Comparison of ENCODE assay signal across 14 mouse cellular contexts in genomic region chr16:96727836-96728774, GRCm38 (mm10).
DNase-seq lines count a peak whose midpoint lies in the region; ATAC-seq lines count a peak whose summit lies in the region.
"Had no signal": no experiment of that assay in that cellular context is flagged by ENCODE, and none has a peak within 500 bp of the region (broad histone marks: within the 10 kb centered on the region; RNA-seq: fewer than 3 reads in every experiment).

No protein-coding gene starts in this region.

- no peaks in the 10 kb centered on the region for H3K36me3 ChIP-seq in forebrain, embryonic 14.5 days (ENCODE audit: control insufficient read depth, insufficient read depth, low read length)
- H3K36me3 ChIP-seq in forebrain, embryonic 11.5 days (ENCODE audit: control insufficient read depth, insufficient read depth, low read length), result no peaks in the 10 kb centered on the region
- no peaks in the 10 kb centered on the region for H3K36me3 ChIP-seq in hindbrain, embryonic 14.5 days (replicated peaks; ENCODE audit: control insufficient read depth, insufficient read depth)
- H3K36me3 ChIP-seq in neural tube, embryonic 12.5 days, result no peaks in the 10 kb centered on the region
- H3K36me3 ChIP-seq: G1E; lung, embryonic 15.5 days had no signal

- no peaks in the 10 kb centered on the region for H3K9me3 ChIP-seq in forebrain, embryonic 14.5 days (replicated peaks; ENCODE audit: control insufficient read depth, low read length)
- no peaks in the 10 kb centered on the region for H3K9me3 ChIP-seq in forebrain, embryonic 11.5 days (ENCODE audit: control insufficient read depth, low read length)
- H3K9me3 ChIP-seq in hindbrain, embryonic 14.5 days (ENCODE audit: control insufficient read depth, low read length), result no peaks in the 10 kb centered on the region
- no peaks in the 10 kb centered on the region for H3K9me3 ChIP-seq in neural tube, embryonic 12.5 days
- H3K9me3 ChIP-seq: lung, embryonic 15.5 days had no signal

- no peaks in the 10 kb centered on the region for H3K27me3 ChIP-seq in forebrain, embryonic 14.5 days (replicated peaks; ENCODE audit: control insufficient read depth, insufficient read depth, low read length)
- H3K27me3 ChIP-seq in forebrain, embryonic 11.5 days (ENCODE audit: control insufficient read depth, insufficient read depth, low read length), result no peaks in the 10 kb centered on the region; the same call in 1 of the 2 replicates
- no peaks in the 10 kb centered on the region for H3K27me3 ChIP-seq in hindbrain, embryonic 14.5 days (ENCODE audit: control insufficient read depth, insufficient read depth, low read length)
- no peaks in the 10 kb centered on the region for H3K27me3 ChIP-seq in neural tube, embryonic 12.5 days (replicated peaks)
- H3K27me3 ChIP-seq: lung, embryonic 15.5 days had no signal

- H3K27ac ChIP-seq in forebrain, embryonic 14.5 days (ENCODE audit: low read depth, low read length), result no peak overlapping the region
- H3K27ac ChIP-seq in forebrain, embryonic 11.5 days (ENCODE audit: low read depth, low read length), result no peak overlapping the region
- 0 out of 2 replicates have a peak overlapping the region, but pooled peaks have one; percentile 39 for H3K27ac ChIP-seq in hindbrain, embryonic 14.5 days
- no peak overlapping the region for H3K27ac ChIP-seq in neural tube, embryonic 12.5 days
- H3K27ac ChIP-seq: lung, embryonic 15.5 days had no signal

- no peak overlapping the region for H3K4me3 ChIP-seq in forebrain, embryonic 14.5 days (ENCODE audit: low read depth, low read length)
- no peak overlapping the region for H3K4me3 ChIP-seq in forebrain, embryonic 11.5 days (ENCODE audit: low read depth, low read length)
- no peak overlapping the region for H3K4me3 ChIP-seq in hindbrain, embryonic 14.5 days (replicated peaks; ENCODE audit: low read length)
- no peak overlapping the region for H3K4me3 ChIP-seq in neural tube, embryonic 12.5 days
- H3K4me3 ChIP-seq: lung, embryonic 15.5 days; myocyte had no signal

- ATAC-seq in forebrain, embryonic 14.5 days, result no peak
- ATAC-seq in forebrain, embryonic 11.5 days (replicated peaks; ENCODE audit: low FRiP score), result no peak
- ATAC-seq in hindbrain, embryonic 14.5 days (ENCODE audit: low FRiP score), result no peak
- peak; percentile 48; the same call in 1 of the 2 replicates for ATAC-seq in neural tube, embryonic 12.5 days (ENCODE audit: low FRiP score, low read depth)

- H3K9ac ChIP-seq in forebrain, embryonic 14.5 days (ENCODE audit: low read length), result no peak overlapping the region
- no peak overlapping the region for H3K9ac ChIP-seq in forebrain, embryonic 11.5 days (ENCODE audit: low read length)
- no peak overlapping the region for H3K9ac ChIP-seq in hindbrain, embryonic 14.5 days
- H3K9ac ChIP-seq in neural tube, embryonic 12.5 days, result no peak overlapping the region
- H3K9ac ChIP-seq: lung, embryonic 15.5 days had no signal

- 62% methylated on average over 13 of the region's 13 CpGs for WGBS in forebrain, embryonic 14.5 days
- WGBS in forebrain, embryonic 11.5 days, result 67% methylated on average over 13 of the region's 13 CpGs
- 55% methylated on average over 13 of the region's 13 CpGs for WGBS in hindbrain, embryonic 14.5 days
- WGBS in neural tube, embryonic 12.5 days, result 54% methylated on average over 13 of the region's 13 CpGs

- peaks cover 10% of the 10 kb centered on the region; the same call in 1 of the 2 replicates for H3K4me1 ChIP-seq in forebrain, embryonic 14.5 days (ENCODE audit: control insufficient read depth, insufficient read depth, low read length)
- H3K4me1 ChIP-seq in forebrain, embryonic 11.5 days (replicated peaks; ENCODE audit: control insufficient read depth, insufficient read depth, low read length), result no peaks in the 10 kb centered on the region; the same call in 1 of the 2 replicates
- peaks cover 36% of the 10 kb centered on the region for H3K4me1 ChIP-seq in hindbrain, embryonic 14.5 days (replicated peaks; ENCODE audit: control insufficient read depth, insufficient read depth, low read length)
- peaks cover 12% of the 10 kb centered on the region; the same call in 1 of the 2 replicates for H3K4me1 ChIP-seq in neural tube, embryonic 12.5 days
- H3K4me1 ChIP-seq: lung, embryonic 15.5 days had no signal

- peak; percentile 39 for DNase-seq in forebrain, embryonic 14.5 days (ENCODE audit: low spot score)
- DNase-seq in forebrain, embryonic 11.5 days (ENCODE audit: low spot score), result no peak
- DNase-seq in left cerebral cortex, postnatal 14 days (ENCODE audit: low spot score in 2 of 2), result peak; percentile 19 to 31
- no peak for DNase-seq in left cerebral cortex, adult 8-10 months (ENCODE audit: low spot score in 2 of 2)
- DNase-seq in hindbrain, embryonic 14.5 days (ENCODE audit: low spot score), result no peak
- no peak for DNase-seq in embryo, embryonic 10.5 days (ENCODE audit: low spot score)
- DNase-seq in spleen, adult 18-20 months, result no peak
- DNase-seq: cerebellum, postnatal 36 days; gastrocnemius, postnatal 36 days; kidney, postnatal 14 days had no signal

- intact Hi-C loops in left cerebral cortex, postnatal 14 days (cut with DNase I), result no loop called here

- H3K4me2 ChIP-seq in forebrain, embryonic 14.5 days (ENCODE audit: low read length), result no peak overlapping the region
- no peak overlapping the region for H3K4me2 ChIP-seq in forebrain, embryonic 11.5 days (ENCODE audit: low read depth, low read length, severe bottlenecking)
- no peak overlapping the region for H3K4me2 ChIP-seq in hindbrain, embryonic 14.5 days (replicated peaks)
- H3K4me2 ChIP-seq in neural tube, embryonic 12.5 days (replicated peaks), result no peak overlapping the region
- H3K4me2 ChIP-seq: lung, embryonic 15.5 days had no signal

Comparison
In these comparisons a context has a peak if more than half of its experiments do, and no peak if none do; other contexts are left out.
1. DNase-seq: peak in forebrain, embryonic 14.5 days (single experiment) and left cerebral cortex, postnatal 14 days (2 of 2); none in forebrain, embryonic 11.5 days (single experiment), left cerebral cortex, adult 8-10 months (0 of 2), hindbrain, embryonic 14.5 days (single experiment), embryo, embryonic 10.5 days (single experiment) and spleen, adult 18-20 months (0 of 2).